Mouse (Mus musculus) mesoderm, embryonic 11.5 days (tissue): ENCODE measurements around the gene Olfr382.
"Not testable (repeated sequence)": the region's sequence is repeated elsewhere in the genome, so short reads cannot be mapped to it uniquely, and the experiment has no call there.

Experiments used
- DNase-seq: peaks from one replicate; pipeline ENCODE4 v3.0.0-alpha.2; 2012; ENCODE audit warnings: low read depth, low spot score

Olfr382 gene

GRCm38 (mm10) chr11:73517097-73517496, at the start of gene Olfr382:
Gene Olfr382, minus strand, starts transcription at chr11:73517197.
- no peak for DNase-seq

- not testable (repeated sequence) for DNase-seq
Observed at GRCm38 (mm10) chr11:73528971-73529370, 12.0 kb upstream of the Olfr382 start.

GRCm38 (mm10) chr11:73491503-73491902, 25.5 kb downstream of the Olfr382 start, which contains the start of gene Olfr381:
Gene Olfr381, minus strand, starts transcription at chr11:73491603.
- no peak for DNase-seq
